Mouse (Mus musculus) lung, adult 2 months (tissue): ENCODE measurements around the gene Vps8.

ENCODE experiments used
- CTCF ChIP-seq: fragments of 200-500 bp; IDR thresholded peaks from 2 replicates; pipeline ENCODE4 v1.5.1; 2011; ENCODE audit warnings: mild to moderate bottlenecking, low read length, control low read depth; ENCODE audit not compliant: insufficient read depth
- POLR2A ChIP-seq: fragments of 200-500 bp; IDR thresholded peaks from 2 replicates; pipeline ENCODE4 v1.6.1; 2011; ENCODE audit warnings: low read depth, mild to moderate bottlenecking, control low read depth, low read length, borderline replicate concordance; ENCODE audit errors: extremely low read depth

GRCm38 (mm10) chr16:21412593-21413047, 10.3 kb upstream of the Vps8 start:
- peak; percentile 100 for TF ChIP-seq CTCF
- TF ChIP-seq POLR2A = no peak
